Mouse (Mus musculus) A20 (cell line): Measurements from ENCODE around the gene Ahdc1.

ENCODE experiments used
- DNase-seq: peaks from one replicate; pipeline ENCODE4 v3.0.0-alpha.2; 2011; ENCODE audit warnings: low read depth, low spot score

The Ahdc1 gene

GRCm38 (mm10) chr4:133017597-133018262, 6.7 kb downstream of the Ahdc1 start:
- DNase-seq = no peak

GRCm38 (mm10) chr4:133018263-133018798, 7.3 kb downstream of the Ahdc1 start:
- DNase-seq = no peak

- DNase-seq = no peak
These were observed 9.7 kb downstream of the Ahdc1 start for GRCm38 (mm10) chr4:133020721-133021120.

GRCm38 (mm10) chr4:133021181-133021671, 10.2 kb downstream of the Ahdc1 start:
- DNase-seq = no peak

- no peak for DNase-seq
These were observed 11.2 kb downstream of the Ahdc1 start for GRCm38 (mm10) chr4:133022217-133022616.

GRCm38 (mm10) chr4:133022954-133023635, 12.0 kb downstream of the Ahdc1 start:
- DNase-seq = no peak

GRCm38 (mm10) chr4:133023636-133024035, 12.6 kb downstream of the Ahdc1 start:
- DNase-seq = no peak

- no peak for DNase-seq
These were observed 13.3 kb downstream of the Ahdc1 start for GRCm38 (mm10) chr4:133024404-133024803.

GRCm38 (mm10) chr4:133024969-133025685, 14.1 kb downstream of the Ahdc1 start:
- DNase-seq = no peak

- no peak for DNase-seq
These were observed 15.2 kb downstream of the Ahdc1 start for GRCm38 (mm10) chr4:133026272-133026671.

- no peak for DNase-seq
These were observed 15.8 kb downstream of the Ahdc1 start for GRCm38 (mm10) chr4:133026826-133027375.

- no peak for DNase-seq
These were observed 16.7 kb downstream of the Ahdc1 start for GRCm38 (mm10) chr4:133027721-133028120.

- no peak for DNase-seq
These were observed 17.1 kb downstream of the Ahdc1 start for GRCm38 (mm10) chr4:133028193-133028592.

GRCm38 (mm10) chr4:133028875-133029274, 17.8 kb downstream of the Ahdc1 start:
- no peak for DNase-seq

- DNase-seq = no peak
These were observed 21.5 kb downstream of the Ahdc1 start for GRCm38 (mm10) chr4:133032410-133033095.

GRCm38 (mm10) chr4:133034478-133034877, 23.4 kb downstream of the Ahdc1 start:
- DNase-seq = no peak

GRCm38 (mm10) chr4:133035446-133035845, 24.4 kb downstream of the Ahdc1 start:
- no peak for DNase-seq

- no peak for DNase-seq
These were observed 24.9 kb downstream of the Ahdc1 start for GRCm38 (mm10) chr4:133035946-133036345.

GRCm38 (mm10) chr4:133037293-133037692, 26.2 kb downstream of the Ahdc1 start:
- no peak for DNase-seq

GRCm38 (mm10) chr4:133037798-133038197, 26.7 kb downstream of the Ahdc1 start:
- DNase-seq = no peak

- no peak for DNase-seq
These were observed 27.6 kb downstream of the Ahdc1 start for GRCm38 (mm10) chr4:133038521-133039115.
